Mouse (Mus musculus): ENCODE measurements at regions not wholly inside any gene's neighbourhood (a gene's known extent, or its start where the extent isn't known, plus 50 kb on each side); places are given as distances from the start of the nearest gene placed in this dataset.
A peak's percentile ranks its signal among the peaks of the same experiment; 100 is the strongest.
"Not testable (repeated sequence)": the region's sequence is repeated elsewhere in the genome, so short reads cannot be mapped to it uniquely, and the experiment has no call there.

- no peak for DNase-seq
Measured at GRCm38 (mm10) chr7:83256236-83256784, 328.4 kb upstream of the Tmc3 start.

GRCm38 (mm10) chr7:83258363-83258916 is 326.3 kb upstream of the Tmc3 start:
- no peak for DNase-seq

- no peak for DNase-seq
Measured at GRCm38 (mm10) chr7:83261489-83261888, 323.2 kb upstream of the Tmc3 start.

GRCm38 (mm10) chr7:83289915-83290773 is 294.6 kb upstream of the Tmc3 start:
- no peak for DNase-seq

GRCm38 (mm10) chr7:83307112-83307511 is 277.6 kb upstream of the Tmc3 start:
- no peak for DNase-seq

GRCm38 (mm10) chr7:83312172-83312571 is 272.6 kb upstream of the Tmc3 start:
- no peak for DNase-seq

- DNase-seq = no peak
Measured at GRCm38 (mm10) chr7:83329809-83330412, 254.8 kb upstream of the Tmc3 start.

GRCm38 (mm10) chr7:83347103-83347754 is 237.5 kb upstream of the Tmc3 start:
- DNase-seq = no peak

- peak; percentile 16 to 22 for DNase-seq
Measured at GRCm38 (mm10) chr7:83369191-83369590, 215.5 kb upstream of the Tmc3 start.

GRCm38 (mm10) chr7:83369605-83370004 is 215.1 kb upstream of the Tmc3 start:
- peak; percentile 49 to 52 for DNase-seq

GRCm38 (mm10) chr7:83376826-83377225 is 207.9 kb upstream of the Tmc3 start:
- DNase-seq = no peak

- no peak for DNase-seq
Measured at GRCm38 (mm10) chr7:83381381-83382181, 203.1 kb upstream of the Tmc3 start.

GRCm38 (mm10) chr7:83382803-83383363 is 201.8 kb upstream of the Tmc3 start:
- DNase-seq = no peak

GRCm38 (mm10) chr7:83391388-83391787 is 193.3 kb upstream of the Tmc3 start:
- DNase-seq = no peak

GRCm38 (mm10) chr7:83392181-83392580 is 192.5 kb upstream of the Tmc3 start:
- DNase-seq = no peak

GRCm38 (mm10) chr7:83392625-83393024 is 192.1 kb upstream of the Tmc3 start:
- no peak for DNase-seq

- DNase-seq = no peak
Measured at GRCm38 (mm10) chr7:83394156-83394555, 190.6 kb upstream of the Tmc3 start.

- no peak for DNase-seq
Measured at GRCm38 (mm10) chr7:83399668-83400067, 185.1 kb upstream of the Tmc3 start.

GRCm38 (mm10) chr7:83401001-83401400 is 183.7 kb upstream of the Tmc3 start:
- no peak for DNase-seq

GRCm38 (mm10) chr7:83412745-83413144 is 172.0 kb upstream of the Tmc3 start:
- not testable (repeated sequence) for DNase-seq

GRCm38 (mm10) chr7:83429929-83430556 is 154.7 kb upstream of the Tmc3 start:
- no peak for DNase-seq
